Mouse (Mus musculus) G1E (cell line): Measurements from ENCODE around the gene Psmg1. TPM values are rescaled to one million over a fixed set of nuclear protein-coding genes. Genes with fewer than 3 reads are reported as not detected.

Experiments
- ATAC-seq: 2 replicates; pipeline ENCODE4 v1.8.0; 2016; ENCODE audit warnings: mild to moderate bottlenecking; ENCODE audit not compliant: insufficient number of reproducible peaks, poor library complexity, low FRiP score, severe bottlenecking; ENCODE audit errors: extremely low read depth
- DNase-seq: peaks from one replicate; pipeline ENCODE4 v3.0.0; 2012; ENCODE audit warnings: low spot score
- H3K27me3 ChIP-seq: 2 replicates; pipeline ENCODE4 v1.6.1; 2012; ENCODE audit warnings: mild to moderate bottlenecking, low read length, inconsistent platforms; ENCODE audit not compliant: insufficient read depth
- H3K36me3 ChIP-seq: replicated peaks from 2 replicates; pipeline ENCODE3; 2012; ENCODE audit warnings: mild to moderate bottlenecking, inconsistent platforms
- H3K4me1 ChIP-seq: 2 replicates; pipeline ENCODE4 v1.6.1; 2012; ENCODE audit warnings: low read depth, low read length, inconsistent platforms, mixed read lengths; ENCODE audit not compliant: insufficient read depth
- H3K4me3 ChIP-seq: 2 replicates; pipeline ENCODE4 v1.5.1; 2012; ENCODE audit warnings: low read depth, mild to moderate bottlenecking, inconsistent platforms, low read length, moderate library complexity, mixed read lengths
- H3K9me3 ChIP-seq: replicated peaks from 2 replicates; pipeline ENCODE4 v1.6.1; 2012; ENCODE audit warnings: inconsistent platforms
- CTCF ChIP-seq: IDR thresholded peaks from 2 replicates; pipeline ENCODE4 v1.5.1; 2012; ENCODE audit warnings: low read depth, low read length, inconsistent platforms, mixed read lengths
- GATA1 ChIP-seq: IDR thresholded peaks from 2 replicates; pipeline ENCODE4 v1.6.1; 2012; ENCODE audit warnings: borderline replicate concordance, low read length, inconsistent platforms, mixed read lengths
- GATA2 ChIP-seq: IDR thresholded peaks from 2 replicates; pipeline ENCODE4 v1.6.1; 2012; ENCODE audit warnings: low read depth, low read length, inconsistent platforms, borderline replicate concordance
- POLR2AphosphoS5 ChIP-seq: IDR thresholded peaks from 2 replicates; pipeline ENCODE4 v1.6.1; 2012; ENCODE audit warnings: low read depth, low read length, inconsistent platforms; ENCODE audit not compliant: insufficient replicate concordance
- TAL1 ChIP-seq: conservative IDR thresholded peaks from 2 replicates; pipeline ENCODE4 v1.6.1; 2012; ENCODE audit warnings: low read depth, low read length, inconsistent platforms, mixed read lengths
- polyA plus RNA-seq: library from polyadenylated mRNA; stranded (reverse); fragments of >175 nt; gene quantifications from 2 replicates; pipeline ENCODE4 v1.2.3, GENCODE M21; 2012
- total RNA-seq, 2 experiments: library from RNA; stranded (forward) in 1 of 2; stranded (reverse) in 1 of 2; fragments of 200-1000 nt in 1 of 2; fragments of >200 nt in 1 of 2; fragmentation: Nextera tagmentation in 1 of 2; gene quantifications; 2 replicates each; pipeline ENCODE4 v1.2.3; 2014 to 2017

Psmg1 gene
- total and polyA plus RNA-seq, 3 experiments: 29.9 to 89.8 (median 70.4) TPM

GRCm38 (mm10) chr16:95953159-95953650 lies 37.6 kb downstream of the Psmg1 start:
- H3K4me3 ChIP-seq: no peak overlapping the region
- H3K27me3 ChIP-seq: peaks cover 8% of the 10 kb centered on the region
- H3K36me3 ChIP-seq: no peaks in the 10 kb centered on the region
- H3K9me3 ChIP-seq: no peaks in the 10 kb centered on the region
- DNase-seq (no peak), ATAC-seq (no peak)
- H3K4me1 ChIP-seq: no peaks in the 10 kb centered on the region
- no peak for TF ChIP-seq CTCF
- no peak for TF ChIP-seq TAL1
- TF ChIP-seq GATA2: no peak
- TF ChIP-seq POLR2AphosphoS5: no peak
- no peak for TF ChIP-seq GATA1

- Histone ChIP-seq H3K4me1 (no peaks in the 10 kb centered on the region), H3K36me3 (no peaks in the 10 kb centered on the region), H3K9me3 (no peaks in the 10 kb centered on the region), H3K4me3 (no peak overlapping the region), H3K27me3 (peaks cover 11% of the 10 kb centered on the region)
- ATAC-seq: no peak
- no peak for TF ChIP-seq GATA1
- TF ChIP-seq POLR2AphosphoS5: no peak
- TF ChIP-seq CTCF: no peak
- no peak for TF ChIP-seq TAL1
- no peak for TF ChIP-seq GATA2
- no peak for DNase-seq
Observed at GRCm38 (mm10) chr16:95951471-95951870, 39.3 kb downstream of the Psmg1 start.

DNA sequence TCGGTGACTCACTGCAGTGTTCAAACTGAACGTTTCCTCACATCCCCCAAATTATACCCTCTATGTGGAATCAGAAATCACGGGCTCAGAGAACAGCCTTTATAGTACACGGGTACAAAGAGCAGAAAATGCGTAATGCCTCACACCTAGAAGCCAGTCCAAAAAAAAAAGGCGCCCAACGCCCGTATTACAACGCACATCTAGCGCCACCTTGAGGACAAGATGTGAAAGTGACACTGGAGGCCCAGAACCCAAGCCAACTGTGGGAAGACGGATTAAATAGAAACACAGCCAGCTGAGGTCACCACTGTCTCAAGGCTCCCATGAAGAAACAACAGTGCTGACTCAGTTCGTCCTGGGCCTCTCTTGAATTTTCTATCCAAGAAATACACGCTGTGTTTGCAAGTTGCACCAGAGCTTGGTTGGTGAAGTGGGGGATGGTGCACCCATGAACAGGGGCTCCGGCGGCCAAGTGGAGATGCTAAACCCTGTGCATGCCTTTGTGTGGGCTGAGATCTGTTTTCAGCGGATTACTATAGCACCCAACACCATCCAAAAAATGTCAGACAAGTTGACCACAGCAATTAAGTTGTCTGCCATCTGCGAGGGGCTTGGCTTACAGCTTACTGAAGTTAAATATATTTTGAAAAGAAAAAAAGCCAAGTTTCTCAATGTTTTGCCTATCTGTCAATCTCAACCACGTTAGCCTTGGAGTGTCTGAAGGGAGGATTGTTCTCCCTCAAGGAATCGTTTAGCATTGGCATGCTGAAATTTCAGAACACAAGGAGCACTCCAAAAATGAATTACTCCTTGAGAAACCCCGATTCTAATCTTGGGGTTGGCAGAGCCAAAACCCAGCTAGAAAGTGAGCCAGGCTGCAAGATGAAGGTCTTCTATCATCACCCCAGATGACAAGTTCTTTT lies 45.1 kb downstream of the Psmg1 start:
- H3K4me1 ChIP-seq: no peaks in the 10 kb centered on the region

GRCm38 (mm10) chr16:95943186-95943585 lies 47.6 kb downstream of the Psmg1 start:
- ATAC-seq (no peak), DNase-seq (no peak)
- H3K4me3 ChIP-seq: no peak overlapping the region
- H3K27me3 ChIP-seq: peaks cover 10% of the 10 kb centered on the region
- H3K9me3 ChIP-seq: peaks cover 6% of the 10 kb centered on the region; the same call in 1 of the 2 replicates
- TF ChIP-seq CTCF (no peak), GATA2 (no peak), TAL1 (no peak), GATA1 (no peak), POLR2AphosphoS5 (no peak)
- H3K4me1 ChIP-seq: no peaks in the 10 kb centered on the region
- no peaks in the 10 kb centered on the region for H3K36me3 ChIP-seq

More for the DNA sequence above, 45.1 kb downstream of the Psmg1 start:
- peak; percentile 20 for DNase-seq
- H3K27me3 ChIP-seq: peaks cover 11% of the 10 kb centered on the region
- TF ChIP-seq GATA1: no peak
- TF ChIP-seq CTCF: peak; percentile 74
- H3K4me3 ChIP-seq: no peak overlapping the region
- ATAC-seq: peak; percentile 34; the same call in 1 of the 2 replicates
- no peaks in the 10 kb centered on the region for H3K36me3 ChIP-seq
- peaks cover 6% of the 10 kb centered on the region; the same call in 1 of the 2 replicates for H3K9me3 ChIP-seq

- no peak for ATAC-seq
- no peak for DNase-seq
- no peak for TF ChIP-seq CTCF
Observed at GRCm38 (mm10) chr16:95941575-95941974, 49.2 kb downstream of the Psmg1 start.

DNA sequence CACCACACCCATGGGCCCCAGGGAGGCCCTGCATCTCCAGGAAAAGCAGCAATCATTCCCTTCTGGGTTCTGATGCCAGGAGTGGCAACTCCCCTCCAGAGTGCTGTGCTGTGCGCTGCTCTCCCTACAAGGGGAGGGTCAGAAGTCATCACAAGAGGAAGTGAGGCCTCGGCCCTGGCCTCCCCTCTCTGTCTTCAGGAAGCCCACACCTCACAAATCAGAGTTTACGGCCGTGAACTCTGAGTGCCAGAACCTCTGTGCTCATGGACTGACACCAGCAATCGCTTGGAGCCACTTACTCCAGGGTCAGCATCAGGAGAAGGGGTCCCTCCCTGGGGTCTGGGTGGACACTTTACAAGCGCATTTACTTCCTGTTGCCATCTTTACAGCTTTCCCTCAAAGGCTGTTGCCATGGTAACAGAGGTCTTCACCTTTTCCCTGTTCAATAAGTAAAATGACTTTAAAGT lies 55.2 kb downstream of the Psmg1 start:
- TF ChIP-seq GATA1: no peak
- TF ChIP-seq GATA2: no peak
- TF ChIP-seq POLR2AphosphoS5: no peak
- no peak for TF ChIP-seq CTCF
- no peak for TF ChIP-seq TAL1
- DNase-seq (no peak), ATAC-seq (no peak)
- H3K36me3 ChIP-seq: no peaks in the 10 kb centered on the region
- peaks cover 4% of the 10 kb centered on the region for H3K9me3 ChIP-seq
- peaks cover 10% of the 10 kb centered on the region for H3K27me3 ChIP-seq
- H3K4me3 ChIP-seq: no peak overlapping the region
- no peaks in the 10 kb centered on the region for H3K4me1 ChIP-seq

More at GRCm38 (mm10) chr16:95941575-95941974, 49.2 kb downstream of the Psmg1 start:
- H3K4me1 ChIP-seq: no peaks in the 10 kb centered on the region
- H3K4me3 ChIP-seq: no peak overlapping the region
- H3K27me3 ChIP-seq: peaks cover 12% of the 10 kb centered on the region
- peaks cover 10% of the 10 kb centered on the region for H3K9me3 ChIP-seq
- H3K36me3 ChIP-seq: no peaks in the 10 kb centered on the region
